Mouse (Mus musculus) bone marrow macrophage, adult 2 months (primary cell): Measurements from ENCODE around the gene Luc7l3.

Experiments
- CTCF ChIP-seq: IDR thresholded peaks from 2 replicates; pipeline ENCODE4 v1.5.1; 2012; ENCODE audit warnings: low read depth, mild to moderate bottlenecking, low read length, moderate library complexity
- POLR2A ChIP-seq: IDR thresholded peaks from 2 replicates; pipeline ENCODE4 v1.6.1; 2012; ENCODE audit warnings: mild to moderate bottlenecking, low read depth, low read length, borderline replicate concordance

DNA sequence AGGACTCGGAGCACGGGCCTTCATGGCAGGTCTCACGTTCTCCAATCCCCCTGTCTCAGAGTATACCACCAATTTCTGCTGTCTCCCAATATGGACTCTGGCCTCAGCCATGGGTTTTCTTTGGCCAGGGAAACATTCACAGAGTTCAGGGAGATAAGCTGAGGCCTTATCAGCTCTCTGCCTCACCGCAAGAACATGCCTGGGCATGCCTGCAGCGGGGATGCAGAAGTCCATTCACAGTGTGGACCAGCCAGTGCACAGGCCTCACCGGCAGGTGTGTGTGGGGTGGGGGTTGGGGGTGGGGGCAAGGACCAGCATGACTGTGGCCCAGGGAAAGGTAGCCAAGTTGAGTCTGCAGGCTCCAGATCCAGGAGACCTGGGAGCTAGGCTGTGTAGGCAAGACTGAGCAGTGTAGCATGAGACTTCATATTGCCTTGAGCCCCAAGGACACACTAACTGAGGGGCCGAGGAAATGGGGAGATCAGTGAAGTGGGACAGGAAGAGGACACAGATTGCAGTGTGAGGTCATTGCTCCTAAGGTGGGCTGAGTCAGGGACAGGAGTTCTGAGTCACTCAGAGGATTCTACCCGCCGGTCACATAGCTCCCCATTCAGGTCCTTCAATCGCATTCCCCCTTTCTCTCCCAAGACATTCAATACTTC lies 47.5 kb downstream of the Luc7l3 start:
- TF ChIP-seq CTCF, result no peak
- TF ChIP-seq POLR2A, result no peak
